Comparison of ENCODE assay signal across 8 mouse cellular contexts in the genomic region with DNA sequence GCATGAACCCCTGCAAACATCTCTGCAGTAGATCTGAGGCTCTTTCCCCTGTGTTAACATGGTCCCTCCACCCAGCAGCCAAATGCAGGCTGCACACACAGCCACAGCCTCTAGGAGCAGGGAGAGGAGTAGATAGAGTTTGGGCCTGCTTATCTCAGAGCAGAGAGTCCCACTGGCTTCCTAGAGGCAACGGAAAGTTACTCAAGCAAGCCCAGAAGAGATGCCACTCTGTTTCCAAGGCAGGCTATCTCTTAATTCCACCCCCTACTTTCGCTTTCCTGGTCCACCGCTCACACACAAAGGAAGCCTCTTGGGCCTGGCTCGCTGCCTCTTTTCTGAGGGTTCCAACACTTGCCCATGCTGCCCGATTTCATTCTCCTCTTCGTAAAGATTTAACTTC. TPM values are rescaled to one million over a fixed set of nuclear protein-coding genes. Genes with fewer than 3 reads are reported as not detected.
DNase-seq lines count a peak whose midpoint lies in the region; ATAC-seq lines count a peak whose summit lies in the region.

No protein-coding gene starts in this region.

- no peak for ATAC-seq in forebrain, embryonic 14.5 days
- no peak for ATAC-seq in forebrain, embryonic 11.5 days (replicated peaks; ENCODE audit: low FRiP score)
- ATAC-seq in neural tube, embryonic 15.5 days (ENCODE audit: low FRiP score) = no peak

- no peaks in the 10 kb centered on the region for H3K9me3 ChIP-seq in forebrain, embryonic 14.5 days (replicated peaks; ENCODE audit: control insufficient read depth, low read length)
- no peaks in the 10 kb centered on the region for H3K9me3 ChIP-seq in forebrain, embryonic 11.5 days (ENCODE audit: control insufficient read depth, low read length)
- H3K9me3 ChIP-seq in neural tube, embryonic 15.5 days (replicated peaks) = no peaks in the 10 kb centered on the region
- H3K9me3 ChIP-seq in erythroblast, embryonic 14.5 days (ENCODE audit: control insufficient read depth, low read length) = no peaks in the 10 kb centered on the region

- DNase-seq in forebrain, embryonic 14.5 days (ENCODE audit: low spot score) = peak; percentile 48
- DNase-seq in forebrain, embryonic 11.5 days (ENCODE audit: low spot score) = no peak
- DNase-seq in neural tube, embryonic 10.5 days (ENCODE audit: extremely low spot score, low spot score) = no peak
- DNase-seq in spleen, postnatal 4 days (ENCODE audit: low spot score in 2 of 2) = peak; percentile 38 to 68
- DNase-seq in frontal cortex, postnatal 10 days (ENCODE audit: low spot score in 2 of 2) = no peak
- DNase-seq in thymus, adult 18-20 months = no peak

- WGBS in forebrain, embryonic 14.5 days = 14% methylated on average over 6 of the region's 6 CpGs
- 21% methylated on average over 6 of the region's 6 CpGs for whole genome bisulfite sequencing in forebrain, embryonic 11.5 days
- WGBS in neural tube, embryonic 15.5 days = 33% methylated on average over 6 of the region's 6 CpGs

- H3K4me3 ChIP-seq in forebrain, embryonic 14.5 days (ENCODE audit: low read depth, low read length) = no peak overlapping the region
- no peak overlapping the region for H3K4me3 ChIP-seq in forebrain, embryonic 11.5 days (ENCODE audit: low read depth, low read length)
- H3K4me3 ChIP-seq in neural tube, embryonic 15.5 days (replicated peaks) = no peak overlapping the region
- H3K4me3 ChIP-seq in erythroblast, embryonic 14.5 days (replicated peaks) = peak overlapping the region; percentile 42

- H3K27me3 ChIP-seq in forebrain, embryonic 14.5 days (replicated peaks; ENCODE audit: control insufficient read depth, insufficient read depth, low read length) = no peaks in the 10 kb centered on the region
- no peaks in the 10 kb centered on the region for H3K27me3 ChIP-seq in forebrain, embryonic 11.5 days (ENCODE audit: control insufficient read depth, insufficient read depth, low read length)
- H3K27me3 ChIP-seq in neural tube, embryonic 15.5 days (replicated peaks) = no peaks in the 10 kb centered on the region
- H3K27me3 ChIP-seq in erythroblast, embryonic 14.5 days (ENCODE audit: control insufficient read depth) = no peaks in the 10 kb centered on the region

- H3K9ac ChIP-seq in forebrain, embryonic 14.5 days (ENCODE audit: low read length) = no peak overlapping the region
- H3K9ac ChIP-seq in forebrain, embryonic 11.5 days (ENCODE audit: low read length) = no peak overlapping the region
- H3K9ac ChIP-seq in neural tube, embryonic 15.5 days (replicated peaks) = no peak overlapping the region

- H3K4me2 ChIP-seq in forebrain, embryonic 14.5 days (ENCODE audit: low read length) = no peak overlapping the region
- no peak overlapping the region for H3K4me2 ChIP-seq in forebrain, embryonic 11.5 days (ENCODE audit: low read depth, low read length, severe bottlenecking)
- no peak overlapping the region for H3K4me2 ChIP-seq in neural tube, embryonic 15.5 days

- H3K27ac ChIP-seq in forebrain, embryonic 14.5 days (ENCODE audit: low read depth, low read length) = no peak overlapping the region
- H3K27ac ChIP-seq in forebrain, embryonic 11.5 days (ENCODE audit: low read depth, low read length) = no peak overlapping the region
- 0 out of 2 replicates have a peak overlapping the region, but pooled peaks have one; percentile 13 for H3K27ac ChIP-seq in neural tube, embryonic 15.5 days (replicated peaks)

- no peaks in the 10 kb centered on the region for H3K36me3 ChIP-seq in forebrain, embryonic 14.5 days (ENCODE audit: control insufficient read depth, insufficient read depth, low read length)
- no peaks in the 10 kb centered on the region for H3K36me3 ChIP-seq in forebrain, embryonic 11.5 days (ENCODE audit: control insufficient read depth, insufficient read depth, low read length)
- H3K36me3 ChIP-seq in neural tube, embryonic 15.5 days = no peaks in the 10 kb centered on the region
- H3K36me3 ChIP-seq in erythroblast, embryonic 14.5 days (ENCODE audit: control insufficient read depth) = no peaks in the 10 kb centered on the region

- peaks cover 5% of the 10 kb centered on the region; the same call in 1 of the 2 replicates for H3K4me1 ChIP-seq in forebrain, embryonic 14.5 days (ENCODE audit: control insufficient read depth, insufficient read depth, low read length)
- H3K4me1 ChIP-seq in forebrain, embryonic 11.5 days (replicated peaks; ENCODE audit: control insufficient read depth, insufficient read depth, low read length) = no peaks in the 10 kb centered on the region
- H3K4me1 ChIP-seq in neural tube, embryonic 15.5 days = peaks cover 6% of the 10 kb centered on the region; the same call in 1 of the 2 replicates
- peaks cover 44% of the 10 kb centered on the region for H3K4me1 ChIP-seq in erythroblast, embryonic 14.5 days (ENCODE audit: control insufficient read depth)

RNA-seq across cellular contexts. Expression of a gene that starts 3.7 kb away (rescaled TPM):
- polyA plus RNA-seq in forebrain, embryonic 14.5 days (2014; fragmentation: Nextera tagmentation; extraction: Ambion mirVana) = 0.07 TPM in 1 of 2 replicates, not detected in the other
- 0.09 TPM in 1 of 2 replicates, not detected in the other for polyA plus RNA-seq in forebrain, embryonic 11.5 days (2014; fragmentation: Nextera tagmentation; extraction: Ambion mirVana)
- polyA plus RNA-seq in neural tube, embryonic 15.5 days (2015; fragmentation: Nextera tagmentation; extraction: Ambion mirVana) = 0.26 TPM in 1 of 2 replicates, not detected in the other
- not detected in 2 replicates for polyA plus RNA-seq in erythroblast, embryonic 14.5 days (2012)

RNA-seq across cellular contexts. Expression of a gene that starts 39.3 kb away (rescaled TPM):
- polyA plus RNA-seq in forebrain, embryonic 14.5 days (2014; fragmentation: Nextera tagmentation; extraction: Ambion mirVana) = 21.1 and 29.6 TPM in 2 replicates
- polyA plus RNA-seq in forebrain, embryonic 11.5 days (2014; fragmentation: Nextera tagmentation; extraction: Ambion mirVana) = 16.2 and 17.2 TPM in 2 replicates
- 15.1 and 16.8 TPM in 2 replicates for polyA plus RNA-seq in neural tube, embryonic 15.5 days (2015; fragmentation: Nextera tagmentation; extraction: Ambion mirVana)
- polyA plus RNA-seq in erythroblast, embryonic 14.5 days (2012) = 1.2 and 1.7 TPM in 2 replicates

Comparison
In these comparisons a context has a peak if more than half of its experiments do, and no peak if none do; other contexts are left out.
1. DNase-seq: peak in forebrain, embryonic 14.5 days (single experiment) and spleen, postnatal 4 days (2 of 2); none in forebrain, embryonic 11.5 days (single experiment), neural tube, embryonic 10.5 days (single experiment), frontal cortex, postnatal 10 days (0 of 2) and thymus, adult 18-20 months (0 of 2).